Mouse (Mus musculus) hindbrain, embryonic 16.5 days (tissue): ENCODE results near the gene Stat5b. TPM values are rescaled to one million over a fixed set of nuclear protein-coding genes. Genes with fewer than 3 reads are reported as not detected.

Experiments used
- ATAC-seq: fragments of 200-750 bp; cut with Nextera tagmentation; 2 replicates; pipeline ENCODE4 v1.8.0; 2017; ENCODE audit warnings: moderate TSS enrichment, moderate library complexity
- H3K27ac ChIP-seq: fragments of 300-500 bp; sonication (generic); 2 replicates; pipeline ENCODE4 v1.5.1; 2014; ENCODE audit warnings: low read depth, mild to moderate bottlenecking, control low read depth, low read length, moderate library complexity
- H3K27me3 ChIP-seq: fragments of 300-500 bp; sonication (generic); replicated peaks from 2 replicates; pipeline ENCODE4 v1.6.1; 2014; ENCODE audit warnings: low read length; ENCODE audit not compliant: control insufficient read depth, insufficient read depth
- H3K36me3 ChIP-seq: fragments of 300-500 bp; sonication (generic); 2 replicates; pipeline ENCODE4 v1.6.1; 2014; ENCODE audit warnings: mild to moderate bottlenecking, low read length, moderate library complexity, mixed read lengths; ENCODE audit not compliant: control insufficient read depth, insufficient read depth
- H3K4me1 ChIP-seq: fragments of 300-500 bp; sonication (generic); 2 replicates; pipeline ENCODE4 v1.6.1; 2014; ENCODE audit warnings: low read depth, low read length; ENCODE audit not compliant: control insufficient read depth, insufficient read depth
- H3K4me2 ChIP-seq: fragments of 300-500 bp; sonication (generic); 2 replicates; pipeline ENCODE4 v1.6.1; 2014; ENCODE audit warnings: mild to moderate bottlenecking, low read length, control low read depth, moderate library complexity
- H3K4me3 ChIP-seq: fragments of 300-500 bp; sonication (generic); 2 replicates; pipeline ENCODE4 v1.5.1; 2014; ENCODE audit warnings: mild to moderate bottlenecking, low read length, control low read depth, moderate library complexity
- H3K9ac ChIP-seq: fragments of 300-500 bp; sonication (generic); 2 replicates; pipeline ENCODE4 v1.6.1; 2014; ENCODE audit warnings: low read depth, mild to moderate bottlenecking, control low read depth, low read length, moderate library complexity
- H3K9me3 ChIP-seq: fragments of 300-500 bp; sonication (generic); 2 replicates; pipeline ENCODE4 v1.6.1; 2014; ENCODE audit warnings: mild to moderate bottlenecking, low read length, moderate library complexity; ENCODE audit not compliant: control insufficient read depth
- WGBS: fragments of 180-500 bp; shearing (Covaris S2); extraction: QIAGEN DNeasy Blood & Tissue Kit; methylation state at CpG from one replicate; pipeline ENCODE4 v1.1.7; 2014; 5-methylcytosine and 5-hydroxymethylcytosine counted together
- polyA plus RNA-seq: library from polyadenylated mRNA; unstranded; fragments of >200 nt; fragmentation: Nextera tagmentation; extraction: Ambion mirVana; gene quantifications from 2 replicates; pipeline ENCODE4 v1.2.1, GENCODE M21; 2015

Gene Stat5b
- polyA plus RNA-seq, 1 experiment from 2014 or later: 15.0 TPM

- H3K4me3 ChIP-seq: no peak overlapping the region
- no peak overlapping the region for H3K9ac ChIP-seq
- ATAC-seq: no peak
- no peaks in the 10 kb centered on the region for H3K9me3 ChIP-seq
- H3K4me2 ChIP-seq: no peak overlapping the region
- no peak overlapping the region for H3K27ac ChIP-seq
- H3K36me3 ChIP-seq: no peaks in the 10 kb centered on the region
- WGBS: 80% methylated on average over 4 of the region's 4 CpGs
- H3K27me3 ChIP-seq: no peaks in the 10 kb centered on the region
- H3K4me1 ChIP-seq: peaks cover 12% of the 10 kb centered on the region
Measured at GRCm38 (mm10) chr11:100848080-100848479, 2.4 kb downstream of the Stat5b start.

- no peak overlapping the region for H3K27ac ChIP-seq
- no peaks in the 10 kb centered on the region for H3K36me3 ChIP-seq
- ATAC-seq: no peak
- H3K4me3 ChIP-seq: no peak overlapping the region
- H3K4me2 ChIP-seq: no peak overlapping the region
- H3K27me3 ChIP-seq: no peaks in the 10 kb centered on the region
- H3K9ac ChIP-seq: no peak overlapping the region
- 93% methylated on average over 4 of the region's 4 CpGs for WGBS
- H3K4me1 ChIP-seq: peaks cover 12% of the 10 kb centered on the region
- no peaks in the 10 kb centered on the region for H3K9me3 ChIP-seq
Measured at GRCm38 (mm10) chr11:100847572-100847971, 3.0 kb downstream of the Stat5b start.

DNA sequence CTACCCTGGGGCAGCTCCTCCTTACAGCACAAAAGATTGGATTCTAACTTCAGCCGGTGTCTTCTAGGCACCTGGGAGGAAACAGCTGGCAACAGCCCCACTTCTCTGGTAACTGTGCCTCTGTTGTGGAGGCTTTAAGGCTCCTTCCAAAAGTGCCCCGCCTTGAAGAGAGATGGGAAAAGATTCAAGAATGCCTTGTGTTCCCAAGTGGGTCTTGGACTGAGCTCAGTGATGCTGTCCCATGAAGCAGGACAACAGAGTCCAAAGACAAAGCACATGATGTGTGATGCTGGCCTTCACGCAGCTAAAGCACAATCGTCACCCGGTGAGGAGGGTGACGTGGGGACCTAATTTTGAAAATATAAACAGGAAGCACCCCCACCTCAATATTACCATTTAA is 4.7 kb downstream of the Stat5b start:
- H3K36me3 ChIP-seq: no peaks in the 10 kb centered on the region
- peaks cover 6% of the 10 kb centered on the region for H3K4me1 ChIP-seq
- H3K9ac ChIP-seq: no peak overlapping the region
- no peak for ATAC-seq
- no peaks in the 10 kb centered on the region for H3K9me3 ChIP-seq
- no peak overlapping the region for H3K27ac ChIP-seq
- no peak overlapping the region for H3K4me3 ChIP-seq
- H3K27me3 ChIP-seq: no peaks in the 10 kb centered on the region
- 80% methylated on average over 6 of the region's 6 CpGs for WGBS
- H3K4me2 ChIP-seq: no peak overlapping the region

DNA sequence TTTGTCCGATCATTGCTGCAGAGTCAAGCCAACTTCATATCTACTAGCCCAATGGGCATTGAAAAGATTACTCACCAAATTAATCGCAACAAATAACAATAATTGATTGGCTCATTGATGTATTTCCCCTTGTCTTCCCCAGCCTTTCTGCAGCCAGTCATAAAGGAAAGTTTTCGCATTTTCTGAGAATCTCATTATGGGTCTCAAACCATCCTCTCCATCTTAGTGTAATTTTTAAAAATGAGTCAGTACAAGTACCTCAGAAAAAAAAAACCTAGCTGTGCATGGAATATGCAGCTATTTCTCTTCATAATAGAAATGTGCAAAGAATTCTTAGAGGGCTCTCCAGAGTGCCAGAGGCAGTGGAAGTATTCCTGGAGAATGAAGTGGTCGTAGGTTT is 6.4 kb downstream of the Stat5b start:
- peaks cover 5% of the 10 kb centered on the region for H3K4me1 ChIP-seq
- 93% methylated on average over 4 of the region's 4 CpGs for WGBS
- no peak overlapping the region for H3K27ac ChIP-seq
- H3K9ac ChIP-seq: no peak overlapping the region
- H3K4me3 ChIP-seq: no peak overlapping the region
- no peaks in the 10 kb centered on the region for H3K9me3 ChIP-seq
- no peaks in the 10 kb centered on the region for H3K27me3 ChIP-seq
- ATAC-seq: no peak
- H3K4me2 ChIP-seq: no peak overlapping the region
- H3K36me3 ChIP-seq: no peaks in the 10 kb centered on the region

DNA sequence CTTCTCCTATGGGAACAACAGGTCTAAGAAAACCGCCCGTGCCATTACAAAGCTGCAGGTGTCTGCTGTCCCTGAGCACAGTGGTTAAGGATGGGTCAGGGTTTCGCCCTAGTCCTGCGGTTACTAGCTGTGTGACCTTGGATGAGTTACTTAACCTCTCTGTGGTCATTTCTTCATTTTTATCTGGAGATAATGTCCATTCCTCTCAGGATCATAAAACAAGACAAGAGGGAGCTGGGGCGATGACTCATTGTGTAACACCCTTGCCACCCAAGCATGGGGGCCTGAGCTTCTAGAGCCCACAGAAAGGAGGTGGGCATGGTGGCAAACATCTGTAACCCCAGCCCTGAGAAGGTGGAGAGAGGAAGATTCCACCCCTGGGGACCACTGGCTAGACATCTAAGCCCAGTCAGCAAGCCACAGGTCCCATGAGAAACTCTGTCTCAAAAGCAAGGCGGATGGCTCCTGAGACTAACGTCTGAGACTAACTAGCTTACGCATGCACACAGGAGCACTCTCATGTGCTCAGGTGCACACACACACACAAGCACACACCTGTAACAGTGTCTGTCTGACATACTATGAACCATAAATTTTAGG is 7.4 kb downstream of the Stat5b start:
- WGBS: 89% methylated on average over 8 of the region's 8 CpGs
- no peaks in the 10 kb centered on the region for H3K9me3 ChIP-seq
- no peaks in the 10 kb centered on the region for H3K4me1 ChIP-seq
- no peak for ATAC-seq
- no peak overlapping the region for H3K27ac ChIP-seq
- no peak overlapping the region for H3K4me3 ChIP-seq
- no peak overlapping the region for H3K9ac ChIP-seq
- no peaks in the 10 kb centered on the region for H3K36me3 ChIP-seq
- no peaks in the 10 kb centered on the region for H3K27me3 ChIP-seq
- no peak overlapping the region for H3K4me2 ChIP-seq

DNA sequence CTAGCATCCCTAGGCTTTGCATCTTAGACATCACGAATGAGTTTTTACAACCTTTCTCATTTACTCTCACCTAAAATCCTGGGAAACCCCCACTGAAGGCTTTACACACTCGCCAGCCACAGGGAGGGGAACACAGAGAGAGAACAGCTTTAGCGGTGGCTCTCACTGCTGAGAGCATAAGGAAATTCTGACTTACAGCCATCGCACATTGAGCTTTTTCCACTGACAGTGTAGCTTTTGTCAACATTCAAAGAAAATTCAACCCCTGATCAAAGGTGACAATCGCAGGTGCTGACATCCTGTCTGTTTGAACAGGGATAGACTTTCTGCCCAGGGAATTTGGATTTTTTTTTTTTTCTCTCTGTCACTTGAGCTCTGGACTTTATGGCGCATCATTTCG is 8.5 kb downstream of the Stat5b start:
- no peak for ATAC-seq
- WGBS: 90% methylated on average over 7 of the region's 7 CpGs

GRCm38 (mm10) chr11:100840866-100841265 is 9.7 kb downstream of the Stat5b start:
- H3K4me2 ChIP-seq: no peak overlapping the region
- no peaks in the 10 kb centered on the region for H3K27me3 ChIP-seq
- H3K4me1 ChIP-seq: no peaks in the 10 kb centered on the region
- no peak overlapping the region for H3K4me3 ChIP-seq
- no peaks in the 10 kb centered on the region for H3K36me3 ChIP-seq
- ATAC-seq: no peak
- H3K9me3 ChIP-seq: no peaks in the 10 kb centered on the region
- H3K27ac ChIP-seq: no peak overlapping the region
- no peak overlapping the region for H3K9ac ChIP-seq
- WGBS: 74% methylated on average over 12 of the region's 12 CpGs

More for the DNA sequence above, 8.5 kb downstream of the Stat5b start:
- no peak overlapping the region for H3K27ac ChIP-seq
- H3K27me3 ChIP-seq: no peaks in the 10 kb centered on the region
- no peaks in the 10 kb centered on the region for H3K36me3 ChIP-seq
- no peak overlapping the region for H3K9ac ChIP-seq
- no peak overlapping the region for H3K4me2 ChIP-seq
- H3K4me3 ChIP-seq: no peak overlapping the region
- no peaks in the 10 kb centered on the region for H3K4me1 ChIP-seq
- no peaks in the 10 kb centered on the region for H3K9me3 ChIP-seq

DNA sequence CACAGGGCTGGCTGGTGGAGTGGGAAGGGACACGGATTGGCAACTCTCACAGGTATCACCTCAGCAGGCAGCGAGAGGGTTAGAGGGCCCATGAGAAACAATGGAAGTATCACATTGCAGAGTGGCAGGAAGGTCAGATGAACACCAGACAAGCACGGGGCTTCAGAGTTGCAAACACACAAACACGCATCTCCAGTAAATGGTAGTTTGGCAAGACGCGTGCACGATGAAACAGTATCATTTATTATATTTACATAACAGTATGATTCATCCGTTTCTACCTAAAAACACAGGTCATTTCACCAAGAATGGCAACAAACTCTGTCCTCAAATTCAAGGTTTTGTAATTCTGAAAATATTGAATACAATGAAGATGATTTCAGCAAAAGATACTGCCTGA is 11.0 kb downstream of the Stat5b start:
- Histone ChIP-seq H3K4me2 (no peak overlapping the region), H3K9me3 (no peaks in the 10 kb centered on the region), H3K27ac (no peak overlapping the region), H3K4me3 (no peak overlapping the region), H3K9ac (no peak overlapping the region), H3K27me3 (no peaks in the 10 kb centered on the region), H3K4me1 (no peaks in the 10 kb centered on the region), H3K36me3 (no peaks in the 10 kb centered on the region)
- ATAC-seq: no peak
- WGBS: 75% methylated on average over 8 of the region's 8 CpGs

GRCm38 (mm10) chr11:100838894-100839293 is 11.6 kb downstream of the Stat5b start:
- Histone ChIP-seq H3K9ac (no peak overlapping the region), H3K27ac (no peak overlapping the region), H3K27me3 (no peaks in the 10 kb centered on the region), H3K9me3 (no peaks in the 10 kb centered on the region), H3K4me3 (no peak overlapping the region), H3K4me2 (no peak overlapping the region), H3K36me3 (no peaks in the 10 kb centered on the region), H3K4me1 (no peaks in the 10 kb centered on the region)
- WGBS: 96% methylated on average over 9 of the region's 9 CpGs
- no peak for ATAC-seq
